Mouse (Mus musculus) heart, embryonic 12.5 days (tissue): ENCODE data around the gene Elmsan1. TPM values are rescaled to one million over a fixed set of nuclear protein-coding genes. Genes with fewer than 3 reads are reported as not detected.
A peak's percentile ranks its signal among the peaks of the same experiment; 100 is the strongest.
"Not testable (repeated sequence)": the region's sequence is repeated elsewhere in the genome, so short reads cannot be mapped to it uniquely, and the experiment has no call there.

Source experiments
- ATAC-seq: fragments of 200-750 bp; cut with Nextera tagmentation; 2 replicates; pipeline ENCODE4 v1.8.0; 2017; ENCODE audit warnings: moderate TSS enrichment, moderate library complexity; ENCODE audit not compliant: insufficient number of reproducible peaks, low FRiP score
- H3K27ac ChIP-seq: fragments of 300-500 bp; sonication (generic); 2 replicates; pipeline ENCODE4 v1.5.1; 2016; ENCODE audit warnings: mild to moderate bottlenecking, moderate library complexity; ENCODE audit not compliant: poor library complexity, severe bottlenecking
- H3K27me3 ChIP-seq: fragments of 300-500 bp; sonication (generic); replicated peaks from 2 replicates; pipeline ENCODE4 v1.6.1; 2016; ENCODE audit warnings: mild to moderate bottlenecking, moderate library complexity
- H3K36me3 ChIP-seq: fragments of 300-500 bp; sonication (generic); 2 replicates; pipeline ENCODE4 v1.6.1; 2016; ENCODE audit warnings: mild to moderate bottlenecking, moderate library complexity
- H3K4me1 ChIP-seq: fragments of 300-500 bp; sonication (generic); replicated peaks from 2 replicates; pipeline ENCODE4 v1.6.1; 2016; ENCODE audit warnings: mild to moderate bottlenecking
- H3K4me2 ChIP-seq: fragments of 300-500 bp; sonication (generic); 2 replicates; pipeline ENCODE4 v1.6.1; 2016; ENCODE audit warnings: mild to moderate bottlenecking, moderate library complexity
- H3K4me3 ChIP-seq: fragments of 300-500 bp; sonication (generic); 2 replicates; pipeline ENCODE4 v1.5.1; 2016; ENCODE audit warnings: mild to moderate bottlenecking
- H3K9ac ChIP-seq: fragments of 300-500 bp; sonication (generic); 2 replicates; pipeline ENCODE4 v1.6.1; 2016; ENCODE audit warnings: mild to moderate bottlenecking, moderate library complexity
- H3K9me3 ChIP-seq: fragments of 300-500 bp; sonication (generic); replicated peaks from 2 replicates; pipeline ENCODE4 v1.6.1; 2016; ENCODE audit warnings: mild to moderate bottlenecking, moderate library complexity
- WGBS: fragments of 180-500 bp; shearing (Covaris S2); methylation state at CpG from one replicate; pipeline ENCODE4 v1.1.7; 2016; 5-methylcytosine and 5-hydroxymethylcytosine counted together
- polyA plus RNA-seq: library from polyadenylated mRNA; unstranded; fragments of >200 nt; fragmentation: Nextera tagmentation; extraction: Ambion mirVana; gene quantifications from 2 replicates; pipeline ENCODE4 v1.2.1, GENCODE M21; 2016

Elmsan1 gene
- 8.7 and 10.6 TPM in 2 replicates for polyA plus RNA-seq

DNA sequence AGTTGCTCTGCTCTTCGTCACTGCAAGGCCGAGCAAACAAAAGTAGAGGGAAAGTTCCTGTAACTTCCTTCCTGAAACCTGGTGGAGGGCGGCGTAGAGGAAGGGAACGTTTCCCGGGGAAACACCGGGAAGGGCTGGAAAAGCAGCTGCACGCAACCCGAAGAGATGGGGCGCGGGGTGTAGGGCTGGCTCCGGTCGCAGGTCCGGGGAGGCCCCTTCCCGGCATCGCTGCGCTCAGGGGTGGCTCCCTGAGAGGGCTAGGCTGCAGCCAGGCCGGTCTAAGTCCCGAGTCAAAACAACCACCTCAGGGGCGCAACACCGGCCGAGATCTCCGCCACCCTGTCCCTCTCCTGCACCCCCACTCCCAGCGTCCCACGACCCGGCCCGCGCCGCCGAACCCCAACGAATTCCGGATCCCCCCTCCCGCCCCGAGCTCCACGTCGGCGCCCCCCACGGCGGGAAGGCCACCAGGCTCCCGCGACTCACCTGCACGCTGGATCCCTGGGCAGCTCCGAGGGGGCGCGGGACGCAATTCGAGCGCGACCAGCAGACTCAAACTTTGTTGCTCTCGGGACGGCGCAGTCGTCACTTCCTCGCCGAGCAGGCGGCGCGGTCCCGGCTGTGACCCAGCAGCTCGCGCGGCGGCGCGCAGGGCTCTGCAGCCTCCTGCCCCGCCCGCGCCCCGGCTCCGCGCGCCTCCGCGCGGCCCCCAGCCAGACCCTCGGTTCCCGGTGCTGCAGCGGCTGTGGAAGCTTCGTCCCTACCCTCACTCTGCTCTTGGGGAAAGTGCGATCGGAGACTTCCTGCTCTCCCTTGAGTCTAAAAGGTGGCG is at the start of gene Elmsan1:
Gene Elmsan1 (minus strand): TSS at position 593 of the 832 bp plus-strand sequence.
- Histone ChIP-seq H3K36me3 (no peaks in the 10 kb centered on the region; the same call in none of the 2 replicates), H3K4me3 (peak within 1 kb of the TSS; percentile 90), H3K27me3 (no peaks in the 10 kb centered on the region), H3K9me3 (no peaks in the 10 kb centered on the region), H3K4me2 (peak within 1 kb of the TSS; percentile 90), H3K27ac (peak within 1 kb of the TSS; percentile 89), H3K9ac (peak within 1 kb of the TSS; percentile 92), H3K4me1 (peaks cover 54% of the 10 kb centered on the region)
- under 1% methylated on average over 82 of the region's 82 CpGs for WGBS
- peak; percentile 87 for ATAC-seq

- H3K9me3 ChIP-seq, result no peaks in the 10 kb centered on the region
- H3K4me1 ChIP-seq, result no peaks in the 10 kb centered on the region
- H3K36me3 ChIP-seq, result no peaks in the 10 kb centered on the region
- H3K4me3 ChIP-seq, result no peak overlapping the region
- WGBS, result 65% methylated on average over 2 of the region's 2 CpGs
- H3K27ac ChIP-seq, result no peak overlapping the region
- no peaks in the 10 kb centered on the region for H3K27me3 ChIP-seq
- H3K9ac ChIP-seq, result no peak overlapping the region
- no peak overlapping the region for H3K4me2 ChIP-seq
- ATAC-seq, result no peak
Measured at GRCm38 (mm10) chr12:84267264-84267663, 48.6 kb upstream of the Elmsan1 start.

DNA sequence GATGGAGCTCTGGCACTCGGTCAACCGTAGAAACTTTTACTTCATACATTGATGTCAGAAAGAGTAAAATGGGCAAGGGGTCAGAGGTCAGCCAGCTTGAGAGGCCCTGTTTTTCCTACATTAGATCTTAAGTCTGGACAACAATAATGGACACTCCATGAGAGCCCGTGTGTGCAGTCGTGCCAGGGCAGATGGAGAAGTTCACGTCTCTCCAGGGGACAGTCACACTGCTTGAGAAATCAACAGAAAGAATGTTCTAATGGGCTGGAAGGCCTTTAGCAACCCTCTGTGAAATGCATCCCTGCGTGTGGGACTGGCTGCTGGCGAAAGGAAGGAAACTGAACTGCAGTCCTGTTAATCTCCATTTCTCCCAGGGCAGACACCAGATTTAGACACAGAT is 41.7 kb upstream of the Elmsan1 start:
- no peaks in the 10 kb centered on the region for H3K9me3 ChIP-seq
- H3K36me3 ChIP-seq, result no peaks in the 10 kb centered on the region
- no peak overlapping the region for H3K27ac ChIP-seq
- no peak for ATAC-seq
- no peak overlapping the region for H3K9ac ChIP-seq
- H3K4me1 ChIP-seq, result no peaks in the 10 kb centered on the region
- H3K4me3 ChIP-seq, result no peak overlapping the region
- no peak overlapping the region for H3K4me2 ChIP-seq
- H3K27me3 ChIP-seq, result no peaks in the 10 kb centered on the region
- 78% methylated on average over 7 of the region's 7 CpGs for WGBS

DNA sequence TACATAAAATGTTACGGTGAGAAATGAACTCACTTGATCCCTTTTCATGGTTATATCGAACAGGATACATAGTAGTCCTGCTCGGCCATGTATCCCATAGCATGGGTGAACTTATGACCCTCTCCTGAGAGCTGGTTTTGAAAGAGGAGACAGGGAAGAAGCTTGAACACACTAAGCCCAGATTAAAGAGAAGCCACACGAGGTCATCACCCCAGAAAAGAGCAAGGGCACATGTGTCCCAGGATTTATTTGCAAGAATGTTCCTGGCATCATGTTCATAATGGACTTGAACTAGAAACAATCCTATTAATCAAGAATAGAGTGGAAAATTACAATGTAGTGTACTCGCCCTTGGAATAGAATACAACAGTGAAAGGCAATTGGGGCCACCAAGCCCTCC is 36.2 kb upstream of the Elmsan1 start:
- no peak overlapping the region for H3K9ac ChIP-seq
- H3K27me3 ChIP-seq, result no peaks in the 10 kb centered on the region
- no peak overlapping the region for H3K4me3 ChIP-seq
- H3K27ac ChIP-seq, result no peak overlapping the region
- 74% methylated on average over 5 of the region's 5 CpGs for WGBS
- no peaks in the 10 kb centered on the region for H3K4me1 ChIP-seq
- no peaks in the 10 kb centered on the region for H3K9me3 ChIP-seq
- H3K36me3 ChIP-seq, result no peaks in the 10 kb centered on the region
- no peak overlapping the region for H3K4me2 ChIP-seq
- ATAC-seq, result no peak

DNA sequence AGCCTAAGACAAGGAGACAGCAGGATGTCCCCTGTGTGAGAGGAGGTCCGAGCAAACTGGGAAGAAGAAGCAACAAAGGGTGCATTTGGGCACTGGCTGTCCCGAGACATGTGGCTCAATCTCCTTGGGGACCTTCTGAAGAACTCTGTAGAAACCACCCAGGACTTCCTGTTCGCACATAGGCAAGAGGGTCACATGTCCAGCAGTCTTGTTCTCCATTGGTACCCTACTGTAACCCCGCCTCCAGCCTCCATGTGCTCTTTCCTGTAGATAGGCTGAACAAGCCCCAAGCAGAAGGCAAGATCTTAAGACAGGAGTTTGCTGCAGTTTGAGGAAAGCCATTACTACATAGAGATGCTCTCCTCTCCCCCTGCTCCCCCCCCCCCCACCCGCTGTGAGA is 34.1 kb upstream of the Elmsan1 start:
- no peak overlapping the region for H3K4me3 ChIP-seq

GRCm38 (mm10) chr12:84249217-84249616 is 30.5 kb upstream of the Elmsan1 start:
- H3K9me3 ChIP-seq, result no peaks in the 10 kb centered on the region
- no peaks in the 10 kb centered on the region for H3K4me1 ChIP-seq
- H3K27me3 ChIP-seq, result no peaks in the 10 kb centered on the region
- ATAC-seq, result no peak
- no peak overlapping the region for H3K27ac ChIP-seq
- no peak overlapping the region for H3K9ac ChIP-seq
- no peaks in the 10 kb centered on the region for H3K36me3 ChIP-seq
- no peak overlapping the region for H3K4me3 ChIP-seq
- no peak overlapping the region for H3K4me2 ChIP-seq
- WGBS, result 7% methylated on average over 3 of the region's 3 CpGs

More for the DNA sequence above, 34.1 kb upstream of the Elmsan1 start:
- Histone ChIP-seq H3K27me3 (no peaks in the 10 kb centered on the region), H3K36me3 (no peaks in the 10 kb centered on the region), H3K9ac (no peak overlapping the region), H3K4me2 (no peak overlapping the region), H3K4me1 (no peaks in the 10 kb centered on the region), H3K27ac (no peak overlapping the region), H3K9me3 (no peaks in the 10 kb centered on the region)
- 86% methylated on average over 5 of the region's 5 CpGs for WGBS
- no peak for ATAC-seq

DNA sequence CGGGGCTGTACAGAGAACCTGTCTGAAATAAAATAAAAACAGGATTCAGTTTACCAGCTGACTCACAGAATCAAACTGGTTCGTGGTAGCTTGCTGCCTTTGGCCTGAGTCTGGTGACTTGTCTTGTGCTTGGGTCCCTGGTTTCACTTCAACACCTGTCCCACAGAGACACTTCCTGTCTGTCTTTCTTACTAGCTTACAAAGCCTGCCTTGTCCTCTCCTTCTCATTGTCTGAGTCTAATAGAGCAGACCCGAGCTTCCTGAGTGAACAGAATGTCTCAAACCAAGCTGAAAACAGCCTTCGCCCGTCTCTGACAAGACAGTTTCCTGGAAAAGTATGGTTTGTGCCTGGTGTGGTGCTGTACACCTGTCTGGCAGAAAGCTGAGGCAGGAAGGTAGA is 27.0 kb upstream of the Elmsan1 start:
- Histone ChIP-seq H3K27ac (no peak overlapping the region), H3K27me3 (no peaks in the 10 kb centered on the region), H3K4me2 (no peak overlapping the region), H3K9ac (no peak overlapping the region), H3K4me1 (no peaks in the 10 kb centered on the region), H3K4me3 (no peak overlapping the region), H3K36me3 (no peaks in the 10 kb centered on the region), H3K9me3 (no peaks in the 10 kb centered on the region)
- WGBS, result 60% methylated on average over 5 of the region's 5 CpGs
- no peak for ATAC-seq

GRCm38 (mm10) chr12:84243076-84243770 is 24.5 kb upstream of the Elmsan1 start:
- 67% methylated on average over 7 of the region's 7 CpGs for WGBS
- Histone ChIP-seq H3K27me3 (no peaks in the 10 kb centered on the region), H3K9ac (no peak overlapping the region), H3K36me3 (no peaks in the 10 kb centered on the region), H3K27ac (no peak overlapping the region), H3K4me2 (no peak overlapping the region), H3K4me3 (no peak overlapping the region), H3K9me3 (no peaks in the 10 kb centered on the region), H3K4me1 (no peaks in the 10 kb centered on the region; the same call in 1 of the 2 replicates)
- no peak for ATAC-seq

GRCm38 (mm10) chr12:84237036-84237435 is 18.4 kb upstream of the Elmsan1 start:
- not testable (repeated sequence) for H3K4me3 ChIP-seq, H3K27ac ChIP-seq, H3K4me2 ChIP-seq, H3K36me3 ChIP-seq, H3K9me3 ChIP-seq, H3K27me3 ChIP-seq, ATAC-seq, H3K4me1 ChIP-seq, H3K9ac ChIP-seq
- 85% methylated on average over 5 of the region's 5 CpGs for WGBS

GRCm38 (mm10) chr12:84235981-84236752 is 17.5 kb upstream of the Elmsan1 start:
- H3K27me3 ChIP-seq, result no peaks in the 10 kb centered on the region
- no peaks in the 10 kb centered on the region for H3K9me3 ChIP-seq
- H3K36me3 ChIP-seq, result no peaks in the 10 kb centered on the region
- 82% methylated on average over 10 of the region's 10 CpGs for WGBS
- no peak overlapping the region for H3K9ac ChIP-seq
- H3K4me2 ChIP-seq, result no peak overlapping the region
- no peak for ATAC-seq
- H3K27ac ChIP-seq, result no peak overlapping the region
- no peaks in the 10 kb centered on the region; the same call in 1 of the 2 replicates for H3K4me1 ChIP-seq
- H3K4me3 ChIP-seq, result no peak overlapping the region

- Histone ChIP-seq H3K4me2 (no peak overlapping the region), H3K27me3 (no peaks in the 10 kb centered on the region), H3K4me1 (no peaks in the 10 kb centered on the region; the same call in 1 of the 2 replicates), H3K36me3 (no peaks in the 10 kb centered on the region), H3K27ac (no peak overlapping the region), H3K4me3 (no peak overlapping the region), H3K9me3 (no peaks in the 10 kb centered on the region), H3K9ac (no peak overlapping the region)
- WGBS, result 84% methylated on average over 6 of the region's 6 CpGs
- ATAC-seq, result no peak
Measured at GRCm38 (mm10) chr12:84235577-84235976, 16.9 kb upstream of the Elmsan1 start.
